Mouse (Mus musculus) adipocyte (in vitro differentiated cells): ENCODE data around the gene Abca2.

ENCODE experiments used
- DNase-seq: peaks from one replicate; pipeline ENCODE4 v3.0.0-alpha.2; 2016; ENCODE audit warnings: low spot score

Gene Abca2

GRCm38 (mm10) chr2:25461407-25461806 lies 32.9 kb downstream of the Abca2 start:
- no peak for DNase-seq

DNA sequence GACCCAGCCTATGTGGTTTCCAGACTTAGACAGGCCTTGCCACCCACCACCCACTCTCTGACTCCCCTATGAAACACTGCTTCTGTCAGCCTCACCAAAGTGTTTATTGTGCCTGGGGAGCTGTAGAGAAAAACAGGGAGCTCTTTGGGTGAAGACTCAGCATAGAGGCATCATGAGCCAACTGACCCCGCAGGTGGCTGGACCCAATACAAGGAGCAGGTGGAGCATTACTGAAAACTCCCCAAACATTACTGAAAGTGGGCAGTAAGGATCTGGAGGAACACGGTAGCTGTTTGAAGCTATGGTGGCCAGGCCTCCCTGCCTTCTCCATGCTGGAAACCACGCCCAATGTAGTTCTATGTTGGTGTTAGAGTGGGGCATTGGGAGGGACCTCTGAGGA lies 35.1 kb downstream of the Abca2 start:
- DNase-seq, result no peak

- peak; percentile 69 for DNase-seq
Measured at GRCm38 (mm10) chr2:25465256-25465655, 36.8 kb downstream of the Abca2 start.

- no peak for DNase-seq
Measured at GRCm38 (mm10) chr2:25465816-25466635, 37.5 kb downstream of the Abca2 start.

DNA sequence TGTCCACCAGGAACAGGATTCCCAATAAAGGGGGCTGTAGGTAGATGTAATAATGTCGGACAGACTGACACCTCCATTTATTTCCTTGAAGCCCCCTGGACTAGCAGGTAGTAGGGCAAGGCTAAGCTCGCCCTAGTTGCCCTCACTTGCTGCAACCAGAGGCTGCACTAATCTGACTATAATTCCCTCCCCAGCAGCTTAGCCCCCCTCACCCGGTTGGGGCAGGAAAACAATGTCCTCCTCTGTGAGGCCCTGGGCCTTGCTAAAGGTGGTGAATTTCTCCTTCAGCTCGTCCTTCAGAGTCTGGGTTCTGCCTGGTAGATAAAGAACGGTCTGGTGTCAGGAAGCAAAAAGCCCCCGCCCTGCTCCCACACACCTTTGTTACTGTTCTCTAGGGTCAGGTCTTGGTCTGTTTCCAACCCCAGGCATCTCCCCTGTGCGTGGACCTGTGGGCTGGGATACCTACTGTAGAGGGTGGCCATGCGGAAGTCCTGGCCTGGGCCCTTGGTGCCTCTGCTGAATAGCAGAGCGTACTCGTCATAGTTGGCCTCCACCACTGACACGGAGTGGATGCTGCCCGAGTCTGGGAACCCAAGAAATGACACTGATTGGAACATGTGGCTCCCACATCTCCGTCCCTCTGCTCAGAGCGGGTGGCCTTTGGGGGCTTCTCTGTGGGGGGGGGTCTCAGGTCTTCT lies 39.3 kb downstream of the Abca2 start:
- DNase-seq, result no peak

DNA sequence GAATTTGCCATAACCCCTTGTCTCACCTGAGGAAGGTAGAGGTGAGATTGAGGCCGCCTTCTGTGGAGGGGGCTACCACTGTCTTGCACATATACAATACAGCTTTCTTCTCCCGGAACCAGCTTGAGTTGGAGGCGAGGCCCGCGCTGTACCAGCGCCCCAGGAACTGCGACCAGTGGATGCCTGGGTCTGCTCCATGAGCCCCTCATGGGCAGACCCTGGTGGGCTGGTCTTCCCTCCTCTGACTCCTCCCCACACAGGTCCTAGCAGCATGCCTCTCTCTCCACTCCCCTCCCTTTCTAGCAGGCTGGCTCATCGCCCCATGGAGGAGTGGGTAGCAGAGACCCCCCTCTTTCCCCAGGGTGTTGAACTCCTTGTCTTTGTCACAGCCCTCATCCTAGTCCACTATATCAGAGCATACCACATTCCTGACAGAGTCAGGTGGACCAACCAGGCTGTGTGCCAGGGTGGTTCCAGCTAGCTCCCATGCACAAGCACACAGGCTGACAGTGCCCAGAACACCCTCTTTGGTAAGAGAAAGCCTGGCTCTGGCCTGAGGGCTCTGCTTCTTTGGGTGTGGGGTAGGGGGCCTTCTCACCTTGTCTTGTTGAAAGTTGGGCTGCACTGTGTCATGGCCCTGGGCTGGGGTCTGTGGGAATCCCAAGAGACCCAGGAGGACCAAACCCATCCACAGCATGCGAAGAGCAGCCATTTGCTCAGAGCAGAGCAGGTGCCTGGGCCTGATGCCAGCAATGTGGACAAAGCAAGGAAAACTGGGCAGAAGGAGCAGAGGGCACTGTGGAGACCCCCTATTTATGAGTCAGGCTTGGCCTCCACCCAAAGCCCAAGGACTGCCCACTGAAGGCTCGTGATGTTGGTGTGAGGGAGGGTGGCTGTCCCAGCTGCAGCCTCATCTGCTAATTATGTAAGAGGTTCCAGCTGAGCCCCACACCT lies 40.7 kb downstream of the Abca2 start:
- no peak for DNase-seq

- no peak for DNase-seq
Measured at GRCm38 (mm10) chr2:25469969-25470368, 41.5 kb downstream of the Abca2 start, which contains the start of gene Ptgds. Gene Ptgds, minus strand, starts transcription at chr2:25470046.

- no peak for DNase-seq
Measured at GRCm38 (mm10) chr2:25472550-25472949, 44.0 kb downstream of the Abca2 start.

- no peak for DNase-seq
Measured at GRCm38 (mm10) chr2:25477541-25477940, 49.0 kb downstream of the Abca2 start.

GRCm38 (mm10) chr2:25477967-25478675 lies 49.6 kb downstream of the Abca2 start:
- DNase-seq, result peak; percentile 64

DNA sequence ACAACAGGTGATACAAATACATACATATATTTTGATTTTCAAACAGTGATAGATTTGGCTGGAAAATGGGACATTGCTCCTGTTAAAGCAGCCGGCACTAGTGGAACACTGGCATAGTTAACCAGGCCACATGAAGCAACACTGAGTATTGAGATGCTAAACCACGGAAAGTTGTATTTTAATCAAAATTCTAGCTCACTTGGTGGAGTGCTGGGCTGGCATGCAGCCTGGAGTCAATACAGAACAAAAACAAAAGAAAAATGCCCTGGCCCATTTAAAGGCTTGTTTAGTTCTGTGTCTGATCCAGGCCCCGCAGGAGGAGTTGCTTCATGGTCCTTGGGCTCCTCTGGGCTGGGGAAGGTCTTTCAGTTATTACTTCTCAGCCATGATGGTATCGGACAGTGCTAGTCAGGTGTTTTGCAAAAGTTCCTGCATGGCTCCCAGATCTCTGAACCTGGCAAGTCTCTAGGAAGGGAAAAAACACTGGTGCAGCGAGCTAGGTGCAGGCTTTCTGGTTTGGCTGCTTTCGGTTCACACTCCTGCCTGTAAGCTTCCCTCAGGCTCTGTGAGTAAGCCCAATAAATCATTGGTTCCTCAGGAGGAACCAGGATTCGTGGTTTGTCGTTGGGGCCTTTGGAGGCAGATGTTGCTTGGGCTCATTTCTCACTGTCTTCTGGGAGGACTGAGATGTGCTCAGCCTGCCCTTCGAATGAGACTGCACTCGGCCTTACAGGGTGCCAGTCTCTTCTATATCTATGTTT lies 51.2 kb downstream of the Abca2 start:
- no peak for DNase-seq

- no peak for DNase-seq
Measured at GRCm38 (mm10) chr2:25480541-25480940, 52.0 kb downstream of the Abca2 start.

DNA sequence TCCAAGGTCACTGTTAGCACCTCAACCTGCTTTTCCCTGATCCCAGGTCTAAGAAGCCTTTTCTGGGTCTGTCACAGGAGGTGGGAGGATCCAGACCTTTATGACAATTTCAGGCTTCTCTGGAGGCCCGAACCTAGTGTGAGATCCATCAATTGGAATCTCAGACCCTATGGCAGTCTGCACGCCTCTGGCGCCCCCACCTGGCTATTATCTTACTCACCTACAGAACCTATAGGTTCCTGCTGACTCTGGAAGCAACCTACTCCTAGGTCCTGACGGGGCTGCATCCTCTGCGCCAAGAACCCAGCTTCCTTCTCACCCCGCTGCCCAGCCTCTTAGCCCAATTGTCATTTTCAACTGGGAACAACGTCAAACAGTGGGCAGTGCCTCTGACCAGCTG lies 54.5 kb downstream of the Abca2 start:
- peak; percentile 58 for DNase-seq

DNA sequence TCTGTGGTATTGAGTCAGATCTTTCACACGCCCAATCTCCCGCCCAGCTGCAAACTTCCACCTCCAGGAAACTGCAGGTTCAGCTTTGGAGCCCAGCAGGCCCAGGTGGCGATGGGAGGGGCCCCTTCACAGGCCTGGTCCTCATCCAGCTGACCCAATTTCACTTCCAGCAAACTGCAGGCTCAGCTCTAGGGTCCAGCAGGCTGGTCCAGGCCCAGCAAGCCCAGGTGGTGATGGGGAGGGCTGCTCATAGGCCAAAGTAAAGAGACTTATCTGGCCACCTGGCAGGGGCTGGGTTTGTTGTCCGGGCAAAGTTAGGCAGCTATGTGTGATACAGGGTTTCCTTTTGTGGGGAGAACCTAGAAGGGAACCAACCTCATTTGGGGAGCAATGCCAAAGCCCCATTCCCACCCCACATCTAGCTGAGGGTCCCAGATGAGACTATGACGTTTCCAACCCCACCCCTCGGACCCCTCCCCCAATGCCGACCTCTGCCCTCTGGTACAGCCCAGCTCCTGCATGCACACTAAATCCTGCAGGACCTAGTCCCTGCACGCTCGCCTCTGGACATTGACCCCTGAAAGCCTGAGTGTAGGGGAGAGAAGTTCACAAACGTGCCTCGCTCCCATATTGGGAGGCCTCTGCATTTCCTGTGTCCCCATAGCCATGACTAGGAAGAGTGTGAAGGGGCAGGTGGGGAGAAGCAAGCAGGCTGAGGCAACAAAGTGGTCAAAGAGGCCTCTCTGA lies 56.6 kb downstream of the Abca2 start:
- no peak for DNase-seq

- no peak for DNase-seq
Measured at GRCm38 (mm10) chr2:25487965-25488670, 59.6 kb downstream of the Abca2 start.

DNA sequence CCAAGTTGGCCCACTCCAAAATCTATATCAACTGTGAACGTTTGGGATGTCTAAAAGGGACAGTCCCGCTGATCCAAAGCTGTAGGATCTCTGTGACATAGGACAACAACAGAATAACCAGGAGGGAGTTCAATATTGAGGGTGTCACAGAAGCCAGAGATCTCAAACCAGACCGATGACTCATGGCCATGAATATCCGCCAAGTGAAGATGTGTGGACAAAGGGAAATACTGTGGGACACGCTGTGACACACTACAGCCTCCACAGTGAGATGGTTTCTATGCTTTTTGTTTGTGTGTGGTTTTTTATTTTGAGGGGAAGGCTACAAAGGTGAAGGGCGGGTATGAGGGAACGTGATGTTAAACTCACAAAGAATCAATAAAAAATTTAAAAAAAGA lies 60.2 kb downstream of the Abca2 start:
- peak; percentile 61 for DNase-seq

- DNase-seq, result no peak
Measured at GRCm38 (mm10) chr2:25492988-25493387, 64.5 kb downstream of the Abca2 start.

GRCm38 (mm10) chr2:25493476-25493961 lies 65.0 kb downstream of the Abca2 start, which contains the start of gene Lcn12:
Gene Lcn12, minus strand, starts transcription at chr2:25493911.
- DNase-seq, result no peak

GRCm38 (mm10) chr2:25496462-25496861 lies 68.0 kb downstream of the Abca2 start:
- peak; percentile 66 for DNase-seq
